ENCODE assay signal across 19 mouse cellular contexts in genomic region chr9:122863731-122864130, GRCm38 (mm10). TPM values are rescaled to one million over a fixed set of nuclear protein-coding genes. Genes with fewer than 3 reads are reported as not detected.
DNase-seq lines count a peak whose midpoint lies in the region; ATAC-seq and TF ChIP-seq lines count a peak whose summit lies in the region.
"Had no signal": no experiment of that assay in that cellular context is flagged by ENCODE, and none has a peak within 500 bp of the region (broad histone marks: within the 10 kb centered on the region; RNA-seq: fewer than 3 reads in every experiment).

No protein-coding gene starts in this region.

- in situ Hi-C loops in CH12.LX (cut with MboI; ENCODE audit: low pct_ligation_motif_present, low pct_unique_long_range_greater_than_20kb, low sequenced_read_pairs) = no loop called here

- H3K36me3 ChIP-seq in heart, embryonic 12.5 days = peaks cover 41% of the 10 kb centered on the region
- peaks cover 37% of the 10 kb centered on the region for H3K36me3 ChIP-seq in kidney, embryonic 14.5 days (ENCODE audit: control insufficient read depth, insufficient read depth, low read length)
- peaks cover 46 to 50% of the 10 kb centered on the region in 2 experiments for H3K36me3 ChIP-seq in CH12.LX (replicated peaks in 1 of 2; ENCODE audit: control insufficient read depth in 1 of 2, insufficient read depth in 1 of 2, low read length in 1 of 2)
- H3K36me3 ChIP-seq in limb, embryonic 13.5 days = peaks cover 41% of the 10 kb centered on the region

- TF ChIP-seq EP300 in CH12.LX (IDR thresholded peaks at IDR 0.05; ENCODE audit: low read length) = no peak

- H3K4me3 ChIP-seq in heart, embryonic 12.5 days = no peak overlapping the region
- no peak overlapping the region for H3K4me3 ChIP-seq in kidney, embryonic 14.5 days (ENCODE audit: low read length)
- no peak overlapping the region for H3K4me3 ChIP-seq in CH12.LX (replicated peaks in 1 of 3; ENCODE audit: low read depth in 2 of 3, low read length in 2 of 3, poor library complexity in 1 of 3)
- no peak overlapping the region for H3K4me3 ChIP-seq in limb, embryonic 13.5 days

- DNase-seq in heart, adult 9 months (ENCODE audit: low spot score in 2 of 2) = no peak
- no peak for DNase-seq in kidney, postnatal 36 days
- DNase-seq in CH12.LX (ENCODE audit: extremely low read depth) = no peak
- no peak for DNase-seq in right cerebral cortex, postnatal 14 days
- DNase-seq: cerebellum, adult 8-10 months; embryo, embryonic 11 days; left cerebral cortex, postnatal 4 days; lung, postnatal 36 days had no signal

- TF ChIP-seq CTCF in CH12.LX (conservative IDR thresholded peaks at IDR 0.05 in 1 of 2, IDR thresholded peaks at IDR 0.05 in 1 of 2; ENCODE audit: low read depth in 2 of 2, low read length in 2 of 2) = no peak

- dilution Hi-C loops in CH12.LX (cut with MboI; ENCODE audit: extremely low pct_ligation_motif_present, extremely low pct_unique_long_range_greater_than_20kb, low sequenced_read_pairs) = no loop called here

- H3K4me1 ChIP-seq in heart, embryonic 12.5 days (replicated peaks) = peaks cover 16% of the 10 kb centered on the region
- H3K4me1 ChIP-seq in kidney, embryonic 14.5 days (ENCODE audit: control insufficient read depth, insufficient read depth, low read length) = peaks cover 7% of the 10 kb centered on the region
- peaks cover 0 to 18% of the 10 kb centered on the region in 2 experiments; a peak in 1 of 4 replicates for H3K4me1 ChIP-seq in CH12.LX (ENCODE audit: control insufficient read depth in 1 of 2, insufficient read depth in 2 of 2)
- peaks cover 17% of the 10 kb centered on the region for H3K4me1 ChIP-seq in limb, embryonic 13.5 days

- peaks cover 43% of the 10 kb centered on the region for H3K79me2 ChIP-seq in CH12.LX (replicated peaks; ENCODE audit: control insufficient read depth, extremely low read depth, insufficient read depth, poor library complexity, severe bottlenecking)

- H3K9me3 ChIP-seq in heart, embryonic 12.5 days (replicated peaks) = peaks cover 39% of the 10 kb centered on the region
- H3K9me3 ChIP-seq in kidney, embryonic 14.5 days (ENCODE audit: control insufficient read depth, low read length) = peaks cover 34% of the 10 kb centered on the region
- H3K9me3 ChIP-seq in CH12.LX (replicated peaks; ENCODE audit: low read length) = peaks cover 52% of the 10 kb centered on the region
- peaks cover 35% of the 10 kb centered on the region for H3K9me3 ChIP-seq in limb, embryonic 13.5 days

- H3K4me2 ChIP-seq in heart, embryonic 12.5 days = peak overlapping the region; percentile 48
- 0 out of 2 replicates have a peak overlapping the region, but pooled peaks have one; percentile 10 for H3K4me2 ChIP-seq in kidney, embryonic 14.5 days (replicated peaks; ENCODE audit: low read depth, low read length)
- H3K4me2 ChIP-seq in CH12.LX (ENCODE audit: insufficient read depth, low read depth, poor library complexity, severe bottlenecking) = peak overlapping the region; percentile 36; the same call in 1 of the 2 replicates
- peak overlapping the region; percentile 17; the same call in 1 of the 2 replicates for H3K4me2 ChIP-seq in limb, embryonic 13.5 days (replicated peaks)

- no peak for TF ChIP-seq POLR2A in CH12.LX (IDR thresholded peaks at IDR 0.05; ENCODE audit: low read depth, low read length)

- peaks cover 3% of the 10 kb centered on the region; the same call in 1 of the 2 replicates for H3K27me3 ChIP-seq in heart, embryonic 12.5 days (replicated peaks)
- no peaks in the 10 kb centered on the region for H3K27me3 ChIP-seq in kidney, embryonic 14.5 days (ENCODE audit: control insufficient read depth, insufficient read depth, low read length)
- no peaks in the 10 kb centered on the region for H3K27me3 ChIP-seq in CH12.LX (replicated peaks)
- H3K27me3 ChIP-seq in limb, embryonic 13.5 days = no peaks in the 10 kb centered on the region
- H3K27me3 ChIP-seq: kidney, embryonic 15.5 days had no signal

- WGBS in heart, embryonic 12.5 days = 32% methylated on average over 2 of the region's 2 CpGs
- 88% methylated on average over 2 of the region's 2 CpGs for WGBS in kidney, embryonic 14.5 days
- WGBS in limb, embryonic 13.5 days = 95% methylated on average over 2 of the region's 2 CpGs

- 0 out of 2 replicates have a peak, but pooled peaks have one; percentile 17 for ATAC-seq in heart, embryonic 12.5 days (ENCODE audit: insufficient number of reproducible peaks, low FRiP score)
- ATAC-seq in kidney, embryonic 14.5 days (ENCODE audit: low FRiP score, low TSS enrichment) = no peak
- no peak for ATAC-seq in limb, embryonic 13.5 days (ENCODE audit: low FRiP score, low read depth)
- ATAC-seq in cerebellum, adult (ENCODE audit: insufficient number of reproducible peaks, low FRiP score, low TSS enrichment) = no peak

- no peak for TF ChIP-seq RAD21 in CH12.LX (IDR thresholded peaks at IDR 0.05; ENCODE audit: low read depth, low read length)

- H3K9ac ChIP-seq in heart, embryonic 12.5 days = no peak overlapping the region
- H3K9ac ChIP-seq in kidney, embryonic 14.5 days (ENCODE audit: low read depth, low read length) = no peak overlapping the region
- no peak overlapping the region for H3K9ac ChIP-seq in CH12.LX (ENCODE audit: insufficient read depth, low read depth)
- no peak overlapping the region for H3K9ac ChIP-seq in limb, embryonic 13.5 days
- H3K9ac ChIP-seq: kidney, embryonic 15.5 days had no signal

- peak overlapping the region; percentile 40; the same call in 1 of the 2 replicates for H3K27ac ChIP-seq in heart, embryonic 12.5 days (ENCODE audit: poor library complexity, severe bottlenecking)
- no peak overlapping the region for H3K27ac ChIP-seq in kidney, embryonic 14.5 days (ENCODE audit: low read depth, low read length)
- H3K27ac ChIP-seq in CH12.LX (ENCODE audit: insufficient read depth, low read depth) = no peak overlapping the region
- no peak overlapping the region for H3K27ac ChIP-seq in limb, embryonic 13.5 days
- H3K27ac ChIP-seq: kidney, embryonic 15.5 days had no signal

TF ChIP-seq in CH12.LX, 34 proteins besides CTCF, POLR2A, EP300 and RAD21:
- no peak for TF ChIP-seq NRF1 (IDR thresholded peaks at IDR 0.05; ENCODE audit: low read depth, low read length)
- no peak for TF ChIP-seq ZKSCAN1 (IDR thresholded peaks at IDR 0.05; ENCODE audit: borderline replicate concordance, low read depth, low read length)
- no peak for TF ChIP-seq IRF4 (IDR thresholded peaks at IDR 0.05; ENCODE audit: low read depth, low read length)
- TF ChIP-seq ETS1 (conservative IDR thresholded peaks at IDR 0.05; ENCODE audit: low read depth, low read length) = no peak
- no peak for TF ChIP-seq ELF1 (IDR thresholded peaks at IDR 0.05; ENCODE audit: low read depth, low read length)

RNA-seq across cellular contexts. Expression of gene Zfp445, which starts 2.1 kb away (rescaled TPM):
- polyA plus RNA-seq in heart, embryonic 12.5 days (2016; fragmentation: Nextera tagmentation; extraction: Ambion mirVana) = 59.0 and 60.3 TPM in 2 replicates
- polyA plus RNA-seq in kidney, embryonic 14.5 days (2014; fragmentation: Nextera tagmentation; extraction: Ambion mirVana) = 28.2 and 66.0 TPM in 2 replicates
- 53.8 and 56.3 TPM in 2 replicates for total RNA-seq in CH12.LX (2012; rRNA removed)
- 43.7 and 49.6 TPM in 2 replicates for total RNA-seq in CH12.LX (2014; rRNA removed)
- 46.0 and 55.5 TPM in 2 replicates for polyA plus RNA-seq in CH12.LX (2012; ENCODE audit: insufficient read length, low read depth)
- 75.2 and 88.0 TPM in 2 replicates for polyA plus RNA-seq in limb, embryonic 13.5 days (2015; fragmentation: Nextera tagmentation; extraction: Ambion mirVana)

RNA-seq across cellular contexts. Expression of gene Gm35549, which starts 19.9 kb away (rescaled TPM):
- 0.58 TPM in 1 of 2 replicates, not detected in the other for polyA plus RNA-seq in heart, embryonic 12.5 days (2016; fragmentation: Nextera tagmentation; extraction: Ambion mirVana)
- 0.37 TPM in 2 replicates for polyA plus RNA-seq in kidney, embryonic 14.5 days (2014; fragmentation: Nextera tagmentation; extraction: Ambion mirVana)
- 0.13 TPM in 1 of 2 replicates, not detected in the other for total RNA-seq in CH12.LX (2012; rRNA removed)
- total RNA-seq in CH12.LX (2014; rRNA removed) = not detected in 2 replicates
- 0.41 TPM in 1 of 2 replicates, not detected in the other for polyA plus RNA-seq in CH12.LX (2012; ENCODE audit: insufficient read length, low read depth)
- polyA plus RNA-seq in limb, embryonic 13.5 days (2015; fragmentation: Nextera tagmentation; extraction: Ambion mirVana) = 0.34 and 0.67 TPM in 2 replicates
- total RNA-seq: granulocyte monocyte progenitor cell, adult 5-6 weeks; layer of hippocampus, adult 8-10 months; left cerebral cortex, postnatal 4 days had no signal
- polyA plus RNA-seq: brain, embryonic 14.5 days; small intestine, adult 2 months; urinary bladder, adult 2 months had no signal

RNA-seq across cellular contexts. Expression of gene Zkscan7, which starts 21.8 kb away (rescaled TPM):
- polyA plus RNA-seq in heart, embryonic 12.5 days (2016; fragmentation: Nextera tagmentation; extraction: Ambion mirVana) = 2.5 and 2.8 TPM in 2 replicates
- 3.3 and 3.6 TPM in 2 replicates for polyA plus RNA-seq in kidney, embryonic 14.5 days (2014; fragmentation: Nextera tagmentation; extraction: Ambion mirVana)
- total RNA-seq in CH12.LX (2012; rRNA removed) = 4.2 and 6.4 TPM in 2 replicates
- total RNA-seq in CH12.LX (2014; rRNA removed) = 6.6 and 7.5 TPM in 2 replicates
- 2.1 and 3.5 TPM in 2 replicates for polyA plus RNA-seq in CH12.LX (2012; ENCODE audit: insufficient read length, low read depth)
- 3.7 and 4.9 TPM in 2 replicates for polyA plus RNA-seq in limb, embryonic 13.5 days (2015; fragmentation: Nextera tagmentation; extraction: Ambion mirVana)

RNA-seq across cellular contexts. Expression of gene Tcaim, which starts 58.4 kb away (rescaled TPM):
- polyA plus RNA-seq in heart, embryonic 12.5 days (2016; fragmentation: Nextera tagmentation; extraction: Ambion mirVana) = 4.6 and 5.5 TPM in 2 replicates
- 3.9 and 6.3 TPM in 2 replicates for polyA plus RNA-seq in kidney, embryonic 14.5 days (2014; fragmentation: Nextera tagmentation; extraction: Ambion mirVana)
- total RNA-seq in CH12.LX (2012; rRNA removed) (4.5 and 5.3 TPM in 2 replicates), CH12.LX (2014; rRNA removed) (10.1 and 12.3 TPM in 2 replicates)
- 4.4 and 5.2 TPM in 2 replicates for polyA plus RNA-seq in CH12.LX (2012; ENCODE audit: insufficient read length, low read depth)
- 8.4 TPM in 2 replicates for polyA plus RNA-seq in limb, embryonic 13.5 days (2015; fragmentation: Nextera tagmentation; extraction: Ambion mirVana)

RNA-seq across cellular contexts. Expression of gene Zfp105, which starts 59.1 kb away (rescaled TPM):
- polyA plus RNA-seq in heart, embryonic 12.5 days (2016; fragmentation: Nextera tagmentation; extraction: Ambion mirVana) = 12.0 and 14.0 TPM in 2 replicates
- 20.8 and 28.6 TPM in 2 replicates for polyA plus RNA-seq in kidney, embryonic 14.5 days (2014; fragmentation: Nextera tagmentation; extraction: Ambion mirVana)
- total RNA-seq in CH12.LX (2012; rRNA removed) = not detected in 2 replicates
- total RNA-seq in CH12.LX (2014; rRNA removed) = not detected in 2 replicates
- not detected in 2 replicates for polyA plus RNA-seq in CH12.LX (2012; ENCODE audit: insufficient read length, low read depth)
- polyA plus RNA-seq in limb, embryonic 13.5 days (2015; fragmentation: Nextera tagmentation; extraction: Ambion mirVana) = 29.6 and 32.2 TPM in 2 replicates
- polyA plus RNA-seq: C2C12 had no signal
